Mouse (Mus musculus): Measurements from ENCODE around the gene Akap9. TPM values are rescaled to one million over a fixed set of nuclear protein-coding genes. Genes with fewer than 3 reads are reported as not detected.
"Not testable (repeated sequence)": the region's sequence is repeated elsewhere in the genome, so short reads cannot be mapped to it uniquely, and the experiment has no call there.

Akap9 gene
- polyA plus RNA-seq, 1 experiment = 40.8 TPM

DNA sequence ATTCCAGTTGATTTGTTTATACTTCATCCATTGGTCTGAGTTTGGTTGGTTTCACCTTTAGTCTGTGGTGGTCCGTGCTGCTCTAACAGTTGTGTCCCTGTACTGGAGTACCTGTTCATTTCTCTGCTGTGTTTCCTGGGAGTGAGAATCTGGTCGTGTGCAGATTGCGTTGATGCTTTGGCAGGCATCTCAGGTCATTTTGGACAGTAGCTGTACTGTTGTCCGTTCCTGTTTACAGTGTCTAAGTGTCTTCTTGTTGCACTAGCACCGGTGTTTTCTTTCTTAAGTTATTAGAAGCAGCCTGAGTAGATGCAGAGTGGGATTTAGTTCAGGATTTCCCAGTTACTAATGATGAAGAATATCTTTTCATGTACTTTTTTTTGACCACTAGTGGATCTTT is 7.4 kb downstream of the Akap9 start:
- Histone ChIP-seq H3K27me3 (ENCODE audit: control insufficient read depth, insufficient read depth, low read length, poor library complexity, severe bottlenecking) (no peaks in the 10 kb centered on the region), H3K36me3 (ENCODE audit: control insufficient read depth, insufficient read depth, low read length, poor library complexity, severe bottlenecking) (no peaks in the 10 kb centered on the region), H3K4me1 (ENCODE audit: control insufficient read depth, insufficient read depth, low read length) (no peaks in the 10 kb centered on the region), H3K4me3 (ENCODE audit: low read depth, low read length) (no peak overlapping the region), H3K9ac (ENCODE audit: low read depth, poor library complexity, severe bottlenecking) (no peak overlapping the region), H3K9me3 (replicated peaks; ENCODE audit: control insufficient read depth, insufficient read depth, low read length, poor library complexity, severe bottlenecking) (no peaks in the 10 kb centered on the region), H3K27ac (ENCODE audit: insufficient read depth, low read length) (no peak overlapping the region)
- TF ChIP-seq CTCF (IDR thresholded peaks at IDR 0.05; ENCODE audit: low read depth, low read length) = no peak
- TF ChIP-seq EP300 (IDR thresholded peaks at IDR 0.05; ENCODE audit: insufficient read depth, low read depth, low read length) = no peak
- TF ChIP-seq POLR2A (IDR thresholded peaks at IDR 0.05; ENCODE audit: insufficient read depth, low read length) = no peak

DNA sequence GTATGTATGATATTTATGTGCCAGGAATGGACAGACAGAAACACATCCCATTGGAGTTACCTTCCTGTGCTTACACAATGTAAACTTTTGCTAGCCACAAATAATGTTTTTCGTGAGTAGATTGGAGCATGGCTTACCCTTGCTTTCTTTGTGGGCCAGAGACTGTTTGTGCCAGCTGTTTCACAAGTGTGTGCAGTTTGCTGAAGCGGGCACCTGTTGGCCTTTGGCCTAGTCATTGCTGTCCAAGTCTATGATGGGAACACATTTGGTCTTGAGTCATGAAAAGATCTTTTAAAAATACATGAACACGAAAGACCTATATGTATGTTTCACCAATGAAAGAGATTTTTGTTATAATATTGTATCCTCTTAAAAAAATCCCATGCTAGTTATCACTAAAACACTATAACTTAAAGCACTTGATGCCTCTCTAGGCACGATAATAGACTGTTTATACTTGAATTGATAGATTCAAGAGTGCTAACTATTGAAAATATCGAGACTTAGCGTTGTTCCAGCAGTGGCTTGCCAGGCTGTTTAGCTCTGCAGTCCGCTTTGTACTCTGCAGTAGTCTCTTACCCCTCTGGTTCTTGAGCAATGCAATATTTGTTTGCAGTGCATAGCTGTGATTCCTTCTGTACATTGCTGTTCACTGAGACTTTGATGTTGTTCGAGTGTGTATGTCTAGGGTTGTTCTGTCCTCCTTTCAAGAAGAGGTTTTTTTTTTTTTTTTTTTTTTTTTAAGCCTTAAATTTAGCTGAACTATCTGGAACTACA is 8.1 kb downstream of the Akap9 start:
- no peaks in the 10 kb centered on the region for H3K9me3 ChIP-seq (replicated peaks; ENCODE audit: control insufficient read depth, insufficient read depth, low read length, poor library complexity, severe bottlenecking)
- no peaks in the 10 kb centered on the region for H3K36me3 ChIP-seq (ENCODE audit: control insufficient read depth, insufficient read depth, low read length, poor library complexity, severe bottlenecking)
- no peaks in the 10 kb centered on the region for H3K27me3 ChIP-seq (ENCODE audit: control insufficient read depth, insufficient read depth, low read length, poor library complexity, severe bottlenecking)
- no peak overlapping the region for H3K9ac ChIP-seq (ENCODE audit: low read depth, poor library complexity, severe bottlenecking)
- no peaks in the 10 kb centered on the region for H3K4me1 ChIP-seq (ENCODE audit: control insufficient read depth, insufficient read depth, low read length)
- no peak for TF ChIP-seq POLR2A (IDR thresholded peaks at IDR 0.05; ENCODE audit: insufficient read depth, low read length)
- TF ChIP-seq CTCF (IDR thresholded peaks at IDR 0.05; ENCODE audit: low read depth, low read length) = no peak
- no peak for TF ChIP-seq EP300 (IDR thresholded peaks at IDR 0.05; ENCODE audit: insufficient read depth, low read depth, low read length)
- H3K27ac ChIP-seq (ENCODE audit: insufficient read depth, low read length) = no peak overlapping the region
- H3K4me3 ChIP-seq (ENCODE audit: low read depth, low read length) = no peak overlapping the region

GRCm38 (mm10) chr5:3938905-3939304 is 11.1 kb downstream of the Akap9 start:
- no peak for TF ChIP-seq EP300 (IDR thresholded peaks at IDR 0.05; ENCODE audit: insufficient read depth, low read depth, low read length)
- no peak for TF ChIP-seq CTCF (IDR thresholded peaks at IDR 0.05; ENCODE audit: low read depth, low read length)
- TF ChIP-seq POLR2A (IDR thresholded peaks at IDR 0.05; ENCODE audit: insufficient read depth, low read length) = no peak
- Histone ChIP-seq H3K4me3 (ENCODE audit: low read depth, low read length) (no peak overlapping the region), H3K9ac (ENCODE audit: low read depth, poor library complexity, severe bottlenecking) (no peak overlapping the region), H3K9me3 (replicated peaks; ENCODE audit: control insufficient read depth, insufficient read depth, low read length, poor library complexity, severe bottlenecking) (no peaks in the 10 kb centered on the region), H3K27me3 (ENCODE audit: control insufficient read depth, insufficient read depth, low read length, poor library complexity, severe bottlenecking) (no peaks in the 10 kb centered on the region), H3K4me1 (ENCODE audit: control insufficient read depth, insufficient read depth, low read length) (peaks cover 3% of the 10 kb centered on the region), H3K36me3 (ENCODE audit: control insufficient read depth, insufficient read depth, low read length, poor library complexity, severe bottlenecking) (no peaks in the 10 kb centered on the region), H3K27ac (ENCODE audit: insufficient read depth, low read length) (no peak overlapping the region)

DNA sequence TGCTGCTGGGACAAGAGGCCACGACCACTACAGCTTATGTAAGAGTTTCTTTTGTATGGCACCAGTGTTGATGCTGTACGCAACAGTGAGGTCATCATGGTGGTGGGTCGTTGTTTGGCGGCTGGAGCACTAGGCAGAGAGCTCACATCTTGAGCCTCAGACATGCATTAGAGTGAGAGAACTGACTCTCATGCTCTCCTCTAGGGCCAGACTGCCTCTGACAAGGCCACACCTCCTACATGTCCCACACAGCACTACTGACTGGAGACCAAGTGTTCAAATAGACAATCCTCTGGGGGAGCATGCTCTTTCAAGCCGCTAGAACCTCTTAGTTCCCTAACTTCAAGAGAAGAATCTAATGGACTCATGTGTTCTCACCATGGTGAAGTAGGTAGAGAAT is 11.5 kb downstream of the Akap9 start:
- Histone ChIP-seq H3K4me3 (ENCODE audit: low read depth, low read length) (no peak overlapping the region), H3K4me1 (ENCODE audit: control insufficient read depth, insufficient read depth, low read length) (peaks cover 3% of the 10 kb centered on the region), H3K9ac (ENCODE audit: low read depth, poor library complexity, severe bottlenecking) (no peak overlapping the region), H3K27ac (ENCODE audit: insufficient read depth, low read length) (no peak overlapping the region), H3K9me3 (replicated peaks; ENCODE audit: control insufficient read depth, insufficient read depth, low read length, poor library complexity, severe bottlenecking) (no peaks in the 10 kb centered on the region), H3K27me3 (ENCODE audit: control insufficient read depth, insufficient read depth, low read length, poor library complexity, severe bottlenecking) (no peaks in the 10 kb centered on the region), H3K36me3 (ENCODE audit: control insufficient read depth, insufficient read depth, low read length, poor library complexity, severe bottlenecking) (no peaks in the 10 kb centered on the region)
- TF ChIP-seq EP300 (IDR thresholded peaks at IDR 0.05; ENCODE audit: insufficient read depth, low read depth, low read length) (no peak), CTCF (IDR thresholded peaks at IDR 0.05; ENCODE audit: low read depth, low read length) (no peak), POLR2A (IDR thresholded peaks at IDR 0.05; ENCODE audit: insufficient read depth, low read length) (no peak)

- H3K4me3 ChIP-seq (ENCODE audit: low read depth, low read length) = no peak overlapping the region
- H3K9ac ChIP-seq (ENCODE audit: low read depth, poor library complexity, severe bottlenecking) = no peak overlapping the region
- no peak for TF ChIP-seq CTCF (IDR thresholded peaks at IDR 0.05; ENCODE audit: low read depth, low read length)
- TF ChIP-seq EP300 (IDR thresholded peaks at IDR 0.05; ENCODE audit: insufficient read depth, low read depth, low read length) = no peak
- H3K36me3 ChIP-seq (ENCODE audit: control insufficient read depth, insufficient read depth, low read length, poor library complexity, severe bottlenecking) = no peaks in the 10 kb centered on the region
- no peak overlapping the region for H3K27ac ChIP-seq (ENCODE audit: insufficient read depth, low read length)
- H3K27me3 ChIP-seq (ENCODE audit: control insufficient read depth, insufficient read depth, low read length, poor library complexity, severe bottlenecking) = no peaks in the 10 kb centered on the region
- peaks cover 3% of the 10 kb centered on the region for H3K4me1 ChIP-seq (ENCODE audit: control insufficient read depth, insufficient read depth, low read length)
- no peaks in the 10 kb centered on the region for H3K9me3 ChIP-seq (replicated peaks; ENCODE audit: control insufficient read depth, insufficient read depth, low read length, poor library complexity, severe bottlenecking)
Measured at GRCm38 (mm10) chr5:3941240-3941639, 13.4 kb downstream of the Akap9 start.

GRCm38 (mm10) chr5:3943169-3943568 is 15.3 kb downstream of the Akap9 start:
- not testable (repeated sequence) for H3K9ac ChIP-seq (ENCODE audit: low read depth, poor library complexity, severe bottlenecking); H3K4me3 ChIP-seq (ENCODE audit: low read depth, low read length); H3K36me3 ChIP-seq (ENCODE audit: control insufficient read depth, insufficient read depth, low read length, poor library complexity, severe bottlenecking); H3K27ac ChIP-seq (ENCODE audit: insufficient read depth, low read length); H3K4me1 ChIP-seq (ENCODE audit: control insufficient read depth, insufficient read depth, low read length); H3K27me3 ChIP-seq (ENCODE audit: control insufficient read depth, insufficient read depth, low read length, poor library complexity, severe bottlenecking); H3K9me3 ChIP-seq (replicated peaks; ENCODE audit: control insufficient read depth, insufficient read depth, low read length, poor library complexity, severe bottlenecking)
- TF ChIP-seq EP300 (IDR thresholded peaks at IDR 0.05; ENCODE audit: insufficient read depth, low read depth, low read length) = peak; percentile 83
